Mouse (Mus musculus) kidney, adult 9 months (tissue): Measurements from ENCODE around the gene Gucy2d.

Experiments
- DNase-seq: peaks from one replicate; pipeline ENCODE4 v3.0.0; 2022

Gene Gucy2d

DNA sequence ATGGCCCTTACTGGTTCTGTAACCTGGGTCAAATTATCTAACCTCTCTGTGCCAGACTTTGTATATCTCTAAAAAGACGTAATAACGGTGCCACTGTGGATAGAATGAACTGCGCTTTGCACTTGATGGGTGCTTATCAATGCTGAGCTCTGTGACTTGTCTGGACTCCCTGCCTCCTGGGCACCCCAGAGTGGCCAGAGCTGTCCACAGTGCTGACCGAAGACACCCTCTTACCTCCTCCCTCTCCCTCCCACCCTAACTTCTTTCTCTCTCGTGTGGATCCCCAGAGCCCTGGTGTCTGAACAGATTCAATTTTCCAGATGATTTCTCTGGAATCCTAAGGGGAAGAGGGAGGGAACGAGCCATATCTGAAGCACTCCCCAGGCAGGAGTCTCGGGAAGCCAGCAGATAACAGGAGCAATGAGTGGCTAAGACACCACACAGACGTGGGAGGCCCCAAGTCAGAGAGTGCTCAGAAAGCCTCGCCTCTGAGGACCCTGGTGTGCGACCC lies at the start of gene Gucy2d:
Gene Gucy2d (plus strand): TSS at position 461 of the 511 bp plus-strand sequence.
- no peak for DNase-seq

DNA sequence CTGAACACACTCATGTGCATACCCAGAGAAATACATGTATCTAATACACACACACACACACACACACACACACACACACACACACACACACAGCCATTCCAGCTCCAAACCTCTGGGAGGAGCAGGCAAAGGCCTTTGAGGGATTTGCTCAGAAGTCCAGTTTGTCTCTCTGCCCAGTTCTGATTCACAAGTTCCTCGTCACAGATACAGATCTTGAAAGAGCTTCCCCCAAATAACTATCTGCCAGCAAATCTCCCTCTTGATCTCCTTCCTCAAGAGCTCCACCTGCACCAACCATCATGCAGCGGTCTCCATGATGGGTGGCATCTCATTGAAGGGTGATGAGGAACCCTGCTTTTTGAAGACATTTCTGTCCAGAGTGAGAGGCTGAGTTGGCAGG lies 49.7 kb upstream of the Gucy2d start:
- DNase-seq: no peak

DNA sequence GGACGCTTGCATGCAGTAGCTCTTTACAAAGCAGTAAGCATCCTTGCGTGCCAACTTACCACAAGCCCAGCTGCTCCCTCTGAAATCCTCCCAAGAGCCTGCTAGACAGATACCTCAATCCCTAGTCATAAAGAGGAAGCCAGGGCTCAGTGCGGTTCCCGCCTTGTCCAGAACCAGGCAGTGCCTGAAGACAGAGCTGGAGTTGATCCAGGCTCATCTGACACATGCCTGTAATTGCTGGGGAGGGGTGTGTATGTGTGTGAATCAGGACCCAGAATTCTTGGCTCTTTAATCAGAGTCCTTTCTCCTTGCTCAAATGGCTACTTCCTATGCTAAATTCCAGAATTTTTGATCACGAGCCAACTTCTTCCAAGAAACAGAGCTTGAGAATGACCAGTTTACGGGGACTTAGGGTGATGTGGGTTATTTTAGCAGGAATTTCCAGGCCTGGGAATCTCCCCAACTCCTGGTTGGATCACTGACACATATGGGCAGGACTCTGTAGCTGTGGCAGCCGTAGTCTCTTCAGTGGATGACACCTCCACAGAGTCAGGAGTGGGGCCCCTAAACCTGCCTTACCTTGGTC lies 48.8 kb upstream of the Gucy2d start:
- DNase-seq: peak; percentile 27

DNA sequence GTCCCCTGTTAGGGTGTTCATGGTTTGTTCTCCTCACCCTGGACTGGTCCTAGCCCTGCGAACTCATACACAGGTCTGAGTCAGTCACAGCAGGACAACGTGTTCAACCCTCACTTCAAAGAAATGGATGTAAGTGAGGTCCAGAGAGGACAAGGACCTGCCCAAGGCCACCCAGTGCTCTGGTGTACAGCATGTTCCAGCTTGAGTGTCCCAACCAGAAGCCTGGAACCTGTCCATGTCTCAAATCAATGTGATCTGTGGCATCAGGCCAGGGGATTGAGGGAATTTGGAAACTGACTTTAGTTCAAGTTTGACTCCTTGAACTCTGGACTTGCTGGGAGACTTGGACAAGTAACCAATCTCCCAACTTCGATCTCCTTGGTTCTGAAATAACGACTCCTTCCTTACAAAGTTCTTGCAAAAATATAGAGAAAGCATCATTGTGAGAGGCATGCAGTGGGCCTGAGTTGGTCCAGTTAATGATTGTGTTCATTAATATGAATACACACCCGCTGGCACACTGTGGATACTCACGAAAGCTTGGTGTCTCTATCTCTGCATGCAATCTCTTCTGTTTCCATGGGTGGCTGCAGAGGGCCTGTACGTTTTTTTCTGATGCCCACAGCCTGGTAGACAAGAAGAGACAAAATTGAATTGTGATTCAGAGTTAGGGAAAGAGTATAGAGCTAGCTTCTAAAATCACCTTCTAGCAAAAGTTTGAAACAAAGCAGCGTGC lies 47.6 kb upstream of the Gucy2d start:
- DNase-seq: peak; percentile 69

DNA sequence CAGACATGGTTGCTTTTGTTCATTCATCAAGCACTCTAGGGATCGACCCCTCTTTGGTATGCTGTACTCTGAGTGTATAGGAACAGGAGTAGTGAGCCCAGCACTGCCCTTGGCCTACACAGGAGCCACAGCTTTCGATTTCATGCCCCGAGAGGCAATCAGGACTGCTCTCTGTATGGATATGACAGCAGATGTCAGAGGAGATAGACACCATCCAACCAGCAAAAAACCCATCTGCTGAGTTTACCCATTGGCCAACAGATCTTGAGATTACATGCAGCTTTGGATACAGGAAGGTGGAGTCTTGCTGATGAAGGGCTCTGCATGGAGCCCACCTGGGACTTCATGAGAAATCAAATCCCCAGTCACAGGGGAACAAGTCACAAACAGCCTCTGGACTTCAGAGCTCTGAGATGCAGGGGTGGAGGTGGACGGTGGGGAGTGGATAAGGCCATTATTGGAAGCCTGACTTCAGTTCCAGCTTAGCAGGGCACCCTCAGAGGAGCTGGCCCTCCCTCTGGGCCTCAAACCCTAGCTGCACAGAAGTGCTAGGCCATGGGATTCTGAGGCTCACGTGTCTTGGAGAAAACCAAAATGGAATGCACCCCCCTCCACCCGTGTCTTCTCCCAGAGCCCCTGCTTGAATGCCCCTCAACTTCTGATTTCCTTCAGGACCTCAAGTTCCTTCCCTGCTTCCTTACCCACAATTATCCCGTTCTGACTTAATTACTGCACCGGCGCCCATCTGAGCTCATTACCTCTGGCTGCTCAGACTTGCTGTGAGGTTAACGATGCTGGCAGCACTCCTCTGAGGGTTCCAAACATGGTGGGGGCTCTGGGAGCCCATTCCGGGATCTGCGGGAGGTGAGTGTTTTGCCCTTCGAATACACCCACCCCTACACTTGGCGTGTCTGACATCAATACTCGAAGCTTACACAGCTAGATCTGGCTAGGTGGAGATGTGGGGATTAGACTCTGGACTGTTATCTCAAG lies 37.3 kb upstream of the Gucy2d start:
- DNase-seq: no peak

DNA sequence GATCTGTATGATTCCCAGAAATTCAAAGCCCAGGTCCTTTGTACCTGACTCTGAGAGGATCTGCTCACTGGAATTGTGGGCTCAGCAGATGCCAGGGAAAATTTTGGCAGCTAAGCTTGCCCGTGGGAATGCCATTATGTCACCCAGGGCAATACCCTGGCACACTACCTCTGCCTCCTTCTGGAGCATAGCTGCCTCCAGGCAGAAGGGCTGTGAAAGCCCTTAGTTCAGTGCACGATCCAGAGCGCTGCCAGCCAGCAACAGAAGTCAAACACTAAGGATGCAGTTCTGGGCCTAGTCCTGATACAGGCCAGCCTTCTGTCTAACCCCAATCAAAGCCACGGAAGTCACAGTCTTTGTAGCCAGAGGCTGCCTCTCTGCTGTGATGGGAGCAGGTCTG lies 36.2 kb upstream of the Gucy2d start:
- peak; percentile 29 for DNase-seq

DNA sequence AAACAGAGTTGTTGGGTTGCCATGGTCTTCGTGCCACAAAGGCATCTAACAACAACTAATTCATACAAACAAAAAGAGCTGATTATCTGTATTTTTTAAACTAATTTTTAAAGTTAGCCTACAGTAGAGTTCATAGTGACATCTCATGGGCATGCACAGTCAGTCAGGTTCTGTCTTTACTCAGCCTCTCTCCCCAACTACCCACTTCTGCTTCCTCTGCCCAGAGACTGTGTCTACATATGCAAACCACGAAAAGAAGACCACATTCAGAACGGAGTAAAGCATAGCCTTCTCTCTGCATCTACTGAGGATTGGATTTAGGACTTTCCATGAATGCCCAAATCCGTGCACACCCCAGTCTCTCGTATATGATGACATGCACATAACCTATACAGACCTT lies 32.6 kb upstream of the Gucy2d start:
- DNase-seq: no peak

DNA sequence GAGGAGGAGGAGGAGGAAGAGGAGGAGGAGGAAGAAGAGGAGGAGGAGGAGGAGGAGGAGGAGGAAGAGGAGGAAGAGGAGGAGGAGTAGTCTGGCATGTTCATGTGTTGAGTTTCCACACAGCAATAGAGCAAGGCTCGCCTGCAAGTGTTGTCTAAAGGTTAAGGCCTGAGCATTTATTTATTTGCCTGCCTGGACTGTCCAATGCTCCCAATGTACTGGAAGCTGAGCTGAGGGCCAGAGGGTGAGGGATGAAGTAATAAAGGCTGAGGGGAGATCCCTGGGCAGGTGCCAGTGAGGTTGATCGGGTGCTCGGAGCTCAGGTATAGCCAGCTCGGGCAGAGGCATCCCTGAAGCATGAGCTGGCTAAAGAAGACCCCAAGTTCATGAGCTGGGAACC lies 27.1 kb upstream of the Gucy2d start:
- no peak for DNase-seq

DNA sequence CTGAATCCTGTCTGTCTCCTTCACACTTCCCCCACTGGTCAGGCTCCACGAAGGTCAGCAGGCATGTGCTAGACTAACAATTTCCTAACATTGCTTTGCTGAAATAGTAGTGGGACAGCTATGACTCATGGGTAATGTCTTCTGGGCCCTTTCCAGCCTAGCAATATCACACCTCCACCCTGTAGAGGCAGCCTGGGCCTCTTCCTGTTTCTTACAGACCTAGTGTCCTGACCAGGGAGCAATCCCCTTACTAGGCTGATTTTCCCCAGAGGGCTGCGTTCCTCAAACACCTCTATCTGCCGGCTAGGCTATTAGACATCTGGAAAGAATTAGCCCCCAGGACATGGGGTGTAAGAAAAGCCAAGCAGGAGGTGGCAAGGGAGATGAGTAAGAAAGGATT lies 24.7 kb upstream of the Gucy2d start:
- DNase-seq: no peak

DNA sequence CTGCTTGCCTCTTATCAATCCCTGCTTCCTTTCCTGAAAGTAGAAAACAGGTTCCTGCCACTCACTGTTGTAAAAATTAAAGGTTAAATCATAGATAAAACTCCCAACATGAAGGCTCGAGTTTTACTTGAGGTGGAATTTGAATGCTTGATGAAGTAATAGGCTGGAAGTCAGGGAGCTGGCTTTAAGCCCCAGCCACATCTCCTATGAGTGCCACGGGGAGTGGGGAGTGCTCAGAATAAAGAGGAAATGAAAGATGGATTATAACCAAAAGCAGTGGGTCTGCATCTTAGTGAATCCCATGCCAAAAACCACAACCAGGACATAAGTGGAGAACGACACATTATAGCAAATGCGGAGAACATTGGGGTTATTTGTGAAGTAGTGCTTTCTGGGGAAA lies 24.2 kb upstream of the Gucy2d start:
- DNase-seq: no peak

DNA sequence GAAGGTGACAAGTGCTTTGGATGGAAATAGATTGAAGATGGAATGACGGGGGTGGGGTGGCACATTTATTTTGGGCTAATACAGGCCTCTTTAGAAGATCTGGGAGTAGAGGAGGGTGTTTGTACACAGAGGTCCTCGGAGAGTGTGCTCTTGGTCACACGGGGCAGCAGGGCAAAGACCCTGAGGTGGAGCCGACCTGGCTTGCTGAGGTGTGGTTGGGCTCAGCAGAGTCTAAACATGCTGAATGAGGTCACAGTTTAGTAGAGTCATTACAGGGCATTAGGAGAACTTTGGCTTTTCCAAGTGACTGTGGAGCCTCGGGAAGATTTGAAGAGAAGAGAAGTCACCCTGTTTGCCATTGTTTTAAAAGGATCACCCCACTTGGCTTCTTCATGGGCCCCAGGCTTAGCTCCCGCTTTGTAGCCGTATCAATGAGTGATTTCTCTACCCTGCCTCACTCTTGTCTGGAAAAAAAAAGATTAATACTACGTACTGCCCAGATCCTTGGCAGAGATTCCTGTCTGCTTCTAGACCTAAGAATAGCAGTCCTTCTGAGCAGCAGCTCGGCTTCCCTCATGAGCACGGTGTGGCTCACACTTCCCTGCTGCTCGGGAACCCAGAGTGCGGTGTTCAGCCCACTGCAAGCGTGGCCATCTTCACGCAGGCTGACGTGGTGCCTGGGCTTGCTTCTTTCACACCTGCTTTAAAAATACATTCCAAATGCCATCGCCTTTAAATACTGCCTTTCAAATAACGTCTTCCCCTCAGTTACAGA lies 22.0 kb upstream of the Gucy2d start:
- peak; percentile 49 for DNase-seq

DNA sequence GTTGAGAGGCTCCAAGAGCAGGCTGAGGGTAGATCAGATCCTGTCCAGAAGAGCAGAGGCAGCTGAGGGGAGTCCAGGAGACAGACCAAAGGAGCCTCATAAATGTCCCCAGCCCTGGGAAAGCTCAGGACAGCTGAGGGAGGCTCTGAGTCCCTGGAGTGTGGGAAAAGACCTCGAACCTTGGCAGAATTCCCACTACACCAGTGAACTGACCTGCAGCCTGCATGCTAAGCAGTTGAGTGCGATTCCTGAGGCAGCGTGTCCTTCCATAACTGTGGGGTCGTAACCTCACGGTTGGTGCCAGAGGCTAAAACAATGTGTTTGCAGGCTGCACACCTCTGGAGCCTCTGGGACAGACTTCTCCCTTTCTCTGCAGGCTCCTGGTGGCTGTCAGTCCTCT lies 20.9 kb upstream of the Gucy2d start:
- DNase-seq: peak; percentile 75

DNA sequence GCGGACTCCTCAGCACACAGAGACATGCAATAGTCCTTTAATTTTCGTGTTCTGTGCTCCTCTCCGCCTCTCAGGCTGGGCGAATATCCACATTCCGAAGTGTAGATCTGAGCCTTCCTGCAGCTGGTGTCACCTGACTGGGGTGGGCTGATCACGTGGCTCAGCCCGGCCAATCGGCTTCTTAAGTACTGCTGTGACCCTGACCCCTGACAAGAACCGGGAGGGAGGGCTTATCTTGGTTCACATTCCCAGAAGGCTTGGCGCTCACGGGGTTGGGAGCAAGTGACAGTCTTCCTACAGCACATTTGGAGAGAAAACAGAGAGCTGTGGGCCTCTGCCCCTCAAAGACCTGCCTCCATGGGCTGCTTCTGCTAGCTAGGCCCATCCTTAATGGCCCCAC lies 16.7 kb upstream of the Gucy2d start:
- DNase-seq: no peak

DNA sequence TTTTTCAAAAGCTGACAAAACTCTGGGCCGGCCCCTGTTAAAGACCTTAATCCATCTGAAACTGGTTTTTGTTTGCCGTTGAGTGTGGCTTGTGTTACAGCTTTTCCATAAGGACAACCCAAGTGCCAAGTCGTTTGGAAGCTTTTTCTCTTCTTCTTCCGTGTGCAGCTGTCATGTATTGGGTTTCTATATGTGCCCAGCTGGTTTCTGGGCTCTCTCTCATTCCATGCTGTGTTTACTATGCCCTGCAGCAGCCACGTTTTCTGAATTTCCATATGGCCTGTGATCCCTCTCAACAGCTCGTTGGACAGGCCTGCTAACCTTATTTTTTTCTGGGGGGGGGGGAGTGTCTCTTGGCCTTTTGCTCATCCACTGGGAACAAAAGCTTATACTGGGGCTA lies 15.8 kb upstream of the Gucy2d start:
- DNase-seq: no peak

DNA sequence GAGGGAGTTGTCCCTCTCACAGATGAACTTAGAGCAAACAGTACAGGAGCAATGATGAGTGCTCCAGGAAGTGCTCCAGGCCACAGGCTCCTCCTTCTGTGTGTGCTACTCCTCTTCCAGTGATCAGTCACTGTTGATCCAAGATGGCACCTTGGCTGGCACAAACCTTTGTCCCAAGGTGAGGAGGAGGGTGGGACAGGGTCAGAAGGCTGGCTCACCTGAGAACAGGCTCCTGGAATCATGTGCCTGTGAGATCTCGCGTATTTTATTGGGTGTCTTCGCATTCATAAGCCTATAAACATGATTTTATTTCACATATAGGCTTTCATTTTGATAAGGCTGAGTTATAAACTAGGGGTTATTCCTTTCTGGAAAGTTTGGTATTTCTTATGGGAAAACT lies 14.7 kb upstream of the Gucy2d start:
- DNase-seq: no peak

DNA sequence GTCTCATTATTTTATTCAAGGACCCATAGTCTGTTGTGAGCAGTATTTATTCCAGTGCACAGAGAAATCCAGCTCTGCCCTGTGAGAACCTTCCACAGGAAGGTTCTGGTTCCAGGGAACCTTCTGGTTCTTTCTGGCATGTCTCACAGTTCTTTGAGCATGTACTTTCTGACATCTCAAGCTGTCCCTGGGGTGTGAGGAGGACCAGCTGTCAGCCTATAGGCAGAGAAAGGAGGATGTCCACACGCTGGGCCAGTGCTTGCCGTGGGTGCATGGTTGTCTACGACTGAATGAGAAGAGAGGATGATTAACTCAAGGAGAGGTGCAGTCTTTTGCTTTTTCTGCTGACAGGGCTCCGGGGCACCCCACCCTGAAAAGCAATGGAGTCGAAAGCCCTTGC lies 13.6 kb upstream of the Gucy2d start:
- no peak for DNase-seq

DNA sequence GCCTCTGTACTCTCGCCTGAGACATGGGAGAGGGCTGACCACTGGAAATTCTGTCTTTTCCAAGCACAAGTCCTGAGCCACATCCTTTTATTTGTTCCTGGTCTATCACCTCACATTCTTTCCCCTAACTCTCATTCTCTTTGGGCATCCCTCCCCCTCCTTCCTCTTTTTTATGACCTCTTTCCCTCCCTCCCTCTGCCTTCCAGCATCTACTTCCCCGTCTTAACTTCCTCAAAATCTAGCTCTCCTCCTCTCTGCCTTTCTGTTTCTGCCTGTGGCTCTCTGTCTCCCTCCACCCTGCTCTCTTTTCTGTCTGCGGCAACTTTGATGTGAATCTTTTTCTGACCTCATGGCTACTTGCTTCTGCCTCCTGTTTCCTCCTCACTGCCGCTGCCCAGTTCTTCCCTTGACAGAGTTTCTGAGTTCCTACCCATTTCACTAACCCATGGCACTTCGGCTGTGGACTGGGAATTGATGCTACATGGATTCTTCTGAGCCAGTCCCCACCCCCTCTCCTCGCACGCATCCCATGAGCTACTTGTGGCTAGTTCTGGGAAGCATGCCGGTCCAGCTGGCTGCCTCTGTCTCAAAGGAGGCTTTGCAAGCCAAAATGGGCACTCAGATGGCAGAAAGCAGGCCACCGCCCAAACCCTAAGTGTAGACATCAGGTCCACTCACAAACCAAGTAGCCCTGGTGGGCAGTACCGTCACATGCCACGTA lies 12.9 kb upstream of the Gucy2d start:
- no peak for DNase-seq

DNA sequence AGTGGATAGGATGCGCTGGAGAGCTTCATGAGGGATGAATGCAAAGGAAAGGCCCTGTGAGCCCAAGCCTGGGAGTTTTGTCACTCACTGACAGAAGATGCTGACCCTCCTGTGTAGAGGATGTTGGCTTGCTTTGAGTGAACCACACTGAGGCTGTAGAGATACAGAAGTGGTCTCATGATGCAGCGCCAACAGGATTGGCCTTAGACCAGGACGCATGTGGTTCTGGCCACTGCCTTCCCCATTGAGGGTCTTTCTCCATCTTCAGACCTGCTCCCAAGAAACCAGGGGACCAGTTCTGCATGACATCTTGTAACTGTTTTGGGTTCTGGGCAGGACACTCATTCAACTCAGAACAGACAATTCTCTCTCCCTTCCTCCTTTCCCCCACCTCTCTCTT lies 10.6 kb upstream of the Gucy2d start:
- DNase-seq: no peak

DNA sequence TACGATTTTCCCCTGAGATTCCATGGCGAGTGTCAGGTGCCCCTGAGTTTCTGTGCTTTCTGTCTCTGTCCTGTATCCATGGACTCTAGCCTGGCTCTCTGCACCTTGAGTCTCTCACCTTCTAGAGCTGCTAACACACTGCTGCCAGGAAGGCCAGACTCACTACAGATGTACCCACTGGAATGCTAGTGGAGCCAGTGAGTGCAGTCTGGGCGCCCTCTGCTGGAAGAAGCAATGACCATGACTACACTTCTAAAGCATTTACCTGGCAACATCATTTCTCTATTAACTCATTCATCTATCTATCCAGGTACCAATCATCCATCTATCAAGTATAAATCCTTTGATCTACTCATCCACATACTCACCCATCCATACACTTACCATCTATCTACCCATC lies 9.4 kb upstream of the Gucy2d start:
- peak; percentile 78 for DNase-seq

DNA sequence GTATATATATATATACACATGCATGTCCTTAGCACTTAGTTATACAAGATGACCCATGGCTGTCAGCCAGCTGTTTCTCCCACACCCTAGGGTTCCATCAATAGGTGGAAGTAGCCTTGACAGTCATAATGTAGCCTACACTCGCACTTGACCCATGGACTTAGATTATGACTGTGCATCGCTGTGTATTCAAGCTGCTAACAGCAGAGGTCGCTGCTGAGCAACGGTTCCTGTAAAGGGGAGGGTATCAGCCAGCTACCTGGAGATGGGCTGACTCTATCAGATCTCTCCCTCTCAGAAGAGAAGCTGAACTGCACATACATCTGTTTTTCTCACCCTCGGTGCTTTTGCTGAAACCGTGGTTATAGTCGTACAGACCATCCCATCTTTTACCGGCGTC lies 2.6 kb upstream of the Gucy2d start:
- peak; percentile 29 for DNase-seq

DNA sequence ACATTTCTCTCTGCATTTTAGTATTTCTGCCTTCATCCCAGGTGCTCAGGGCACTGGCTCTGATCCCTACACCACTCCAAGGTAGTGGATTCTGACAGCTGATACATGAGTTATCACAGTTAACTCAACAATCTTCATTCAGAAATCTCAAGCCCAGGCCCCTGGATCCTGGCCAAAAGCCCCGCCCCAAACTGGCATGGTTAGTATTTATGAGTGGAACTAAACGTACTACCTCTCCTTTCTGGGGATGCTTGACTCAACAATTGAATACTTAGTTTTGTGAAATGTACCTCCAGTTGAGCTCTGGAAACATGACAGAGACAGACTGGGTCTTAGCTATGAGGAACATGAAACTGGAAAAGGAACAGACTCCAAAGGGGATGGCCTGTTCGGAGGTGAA lies 6.7 kb downstream of the Gucy2d start:
- DNase-seq: no peak
